Mouse (Mus musculus) heart, postnatal 10 days (tissue): ENCODE measurements around the gene Ppp1r9b. TPM values are rescaled to one million over a fixed set of nuclear protein-coding genes. Genes with fewer than 3 reads are reported as not detected.

Source experiments
- DNase-seq, 2 experiments: peaks; one replicate each; pipeline ENCODE4 v3.0.0; 2021
- intact Hi-C: fragments of 180-260 bp; cut with DNase I; formaldehyde crosslinking; loops from one replicate; pipeline ENCODE4 v1.15.1; 2025
- total RNA-seq, 2 experiments: library from RNA; stranded (reverse); gene quantifications; 2 replicates each; pipeline ENCODE4 v1.2.3; 2021

The Ppp1r9b gene
- total RNA-seq, 2 experiments from 2014 or later, result 51.3 to 58.5 TPM

DNA sequence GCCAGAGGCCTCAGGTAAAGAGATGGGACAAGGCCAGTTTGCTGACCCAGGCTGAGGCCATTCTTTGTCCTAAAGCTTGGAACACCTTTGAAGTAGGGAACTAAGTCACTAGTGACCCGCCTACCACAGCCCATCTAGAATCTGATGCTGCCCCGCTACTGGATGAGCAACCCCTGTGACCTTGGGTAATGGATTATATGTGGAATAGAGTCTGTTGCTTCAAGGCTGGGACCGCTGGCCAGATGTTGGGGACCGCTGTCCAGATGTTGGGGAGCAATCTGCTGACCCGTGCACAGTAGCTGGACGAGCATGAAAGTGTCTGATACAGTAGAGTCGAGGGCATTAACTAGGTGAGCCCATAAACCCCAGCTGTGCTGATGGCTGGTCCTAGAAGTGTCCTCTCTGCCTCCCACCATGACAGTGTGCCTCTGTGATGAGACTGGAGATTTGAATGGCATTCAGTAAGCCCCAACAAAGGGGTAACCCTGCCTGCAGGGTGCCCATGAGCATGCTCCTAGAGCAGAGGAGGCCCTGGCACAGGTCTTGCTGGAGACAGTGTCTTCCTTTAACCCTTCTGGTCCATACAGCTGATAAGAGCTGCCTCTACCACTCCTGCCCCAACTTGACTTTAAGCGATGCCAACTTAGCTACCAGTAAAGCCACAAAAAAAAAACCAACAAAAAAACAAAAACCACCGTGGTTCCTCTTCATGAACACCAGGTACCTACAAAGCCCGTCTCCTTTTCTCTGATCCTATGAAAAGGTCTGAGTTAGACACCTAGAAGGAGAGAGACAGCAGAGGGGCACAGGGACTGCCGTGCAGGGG is 4.3 kb downstream of the Ppp1r9b start:
- DNase-seq, result peak in 1 of 2 experiments; percentile 5
- intact Hi-C loops, result no loop called here

DNA sequence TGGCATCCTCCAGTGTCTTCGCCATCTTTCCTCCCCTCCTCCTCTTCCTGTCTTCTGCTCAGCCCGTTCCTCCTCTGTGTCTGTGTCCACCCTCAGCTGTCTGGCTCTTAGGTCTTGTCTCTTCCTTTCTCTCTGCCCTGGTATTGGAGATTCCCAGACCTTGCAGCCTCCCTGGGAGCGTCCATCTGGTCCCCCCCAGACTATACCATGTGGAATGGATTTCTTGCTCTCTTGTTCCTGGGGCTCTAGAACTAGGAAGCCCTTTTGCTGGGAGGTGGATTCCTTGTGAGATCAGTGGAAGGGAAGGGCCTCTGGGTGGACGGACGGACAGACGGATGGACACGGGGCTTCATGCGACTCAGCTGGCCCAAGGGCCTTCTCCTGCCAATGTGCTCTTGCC is 5.3 kb downstream of the Ppp1r9b start:
- no peak for DNase-seq
- intact Hi-C loops, result no loop called here

DNA sequence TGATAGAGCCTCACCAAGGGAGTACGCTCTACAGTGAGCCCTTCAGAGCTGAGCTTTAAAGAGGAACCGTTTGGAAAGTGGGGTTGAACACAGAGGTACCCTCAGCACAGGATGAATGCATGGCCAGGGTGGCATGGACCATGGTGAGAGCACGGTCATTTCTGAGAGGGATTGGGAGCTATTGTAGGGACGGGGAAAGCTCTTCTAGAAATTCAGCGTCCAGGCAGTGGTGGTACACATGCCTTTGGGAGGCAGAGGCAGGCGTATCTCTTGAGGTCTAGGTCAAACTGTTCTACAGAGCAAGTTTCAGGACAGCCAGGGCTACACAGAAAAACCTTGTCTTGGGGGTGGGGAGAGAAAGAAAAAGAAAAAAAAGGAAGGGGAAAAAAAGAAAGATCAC is 6.1 kb downstream of the Ppp1r9b start:
- intact Hi-C loops, result no loop called here

DNA sequence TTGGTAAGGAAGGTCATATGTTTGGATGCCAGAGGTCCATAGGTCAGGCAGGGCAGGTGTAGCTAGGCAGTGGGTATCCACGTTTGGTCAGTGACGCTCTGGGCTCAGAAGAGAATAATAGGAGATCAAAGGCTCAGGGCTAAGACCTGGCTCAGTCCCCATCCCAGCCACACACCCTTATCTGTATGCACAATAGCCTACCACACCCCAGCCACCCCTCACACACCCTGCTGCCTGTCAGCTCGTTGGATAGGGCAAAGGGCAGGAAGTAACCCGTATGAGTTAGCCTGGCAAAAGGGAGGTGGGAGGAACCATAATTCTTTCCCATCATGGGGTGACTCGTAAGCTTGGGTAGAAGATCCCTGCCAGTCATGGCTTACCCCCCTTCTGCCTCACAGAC is 6.8 kb downstream of the Ppp1r9b start:
- intact Hi-C loops, result no loop called here
- no peak for DNase-seq

More for the DNA sequence above, 6.1 kb downstream of the Ppp1r9b start:
- DNase-seq, result no peak

DNA sequence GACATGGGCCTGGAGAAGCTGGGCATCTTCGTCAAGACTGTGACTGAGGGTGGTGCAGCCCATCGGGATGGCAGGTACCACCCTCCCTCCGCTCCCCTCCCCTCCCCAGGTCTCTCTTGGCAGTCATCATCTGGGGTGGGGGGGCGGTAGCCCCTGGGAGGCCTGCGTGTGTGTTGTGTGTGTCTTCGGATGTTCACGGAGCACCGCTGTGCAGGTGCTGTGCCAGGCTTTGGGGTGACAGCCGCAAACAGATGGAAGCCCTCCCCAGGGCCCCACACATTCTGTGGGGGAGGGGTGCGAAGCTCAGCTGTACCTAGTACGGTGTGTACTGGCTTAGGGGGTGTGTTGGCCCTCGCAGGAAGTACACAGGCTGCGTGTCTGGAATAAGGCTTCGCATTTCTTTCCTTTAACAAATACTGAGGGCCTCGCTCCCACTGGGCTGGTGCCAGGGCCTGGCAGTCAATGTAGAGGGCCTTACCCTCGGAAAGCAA is 7.3 kb downstream of the Ppp1r9b start:
- intact Hi-C loops, result no loop called here
- no peak for DNase-seq

DNA sequence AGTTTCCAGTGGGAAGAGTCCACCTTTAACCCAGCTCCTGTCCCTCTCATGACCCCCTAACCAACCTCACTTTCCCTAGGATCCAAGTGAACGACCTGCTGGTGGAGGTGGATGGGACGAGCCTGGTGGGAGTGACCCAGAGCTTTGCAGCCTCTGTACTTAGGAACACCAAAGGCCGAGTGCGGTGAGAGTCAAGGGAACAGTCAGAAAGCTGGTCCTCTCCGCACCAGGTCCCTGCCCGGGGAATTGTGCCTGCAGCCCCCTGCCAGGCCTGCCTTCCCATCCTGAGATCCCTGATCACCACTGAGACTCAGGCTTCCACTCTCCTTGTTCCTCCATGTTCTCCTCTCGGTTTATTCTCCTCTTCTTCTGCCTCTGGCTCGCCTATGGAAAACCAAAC is 9.3 kb downstream of the Ppp1r9b start:
- intact Hi-C loops, result loop anchor here (2.0 kb wide), 1 partner anchor 61 kb away; no protein-coding TSS in a partner anchor
- DNase-seq, result no peak

DNA sequence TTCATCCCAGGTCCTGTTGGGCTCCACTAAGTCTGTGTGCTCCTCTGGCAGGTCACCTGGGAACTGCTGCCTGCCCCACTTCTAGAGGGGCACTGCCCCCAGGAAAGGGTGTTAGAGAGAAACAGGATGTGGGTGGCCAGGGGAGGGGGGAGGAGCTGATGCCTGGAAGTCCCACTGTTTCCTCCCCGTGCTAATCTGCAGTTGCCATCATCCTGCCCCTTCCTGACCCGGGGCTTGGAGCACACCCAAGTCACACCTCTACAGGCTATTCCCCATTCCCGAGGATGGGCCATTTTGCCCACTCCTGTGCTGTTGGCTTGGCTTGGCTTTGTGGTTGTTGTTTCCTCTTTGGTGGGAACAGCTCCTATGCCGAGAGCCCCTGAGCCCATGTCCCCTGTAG is 9.7 kb downstream of the Ppp1r9b start:
- DNase-seq, result peak in 1 of 2 experiments; percentile 45
- intact Hi-C loops, result loop anchor here (2.0 kb wide), 1 partner anchor 62 kb away; no protein-coding TSS in a partner anchor

DNA sequence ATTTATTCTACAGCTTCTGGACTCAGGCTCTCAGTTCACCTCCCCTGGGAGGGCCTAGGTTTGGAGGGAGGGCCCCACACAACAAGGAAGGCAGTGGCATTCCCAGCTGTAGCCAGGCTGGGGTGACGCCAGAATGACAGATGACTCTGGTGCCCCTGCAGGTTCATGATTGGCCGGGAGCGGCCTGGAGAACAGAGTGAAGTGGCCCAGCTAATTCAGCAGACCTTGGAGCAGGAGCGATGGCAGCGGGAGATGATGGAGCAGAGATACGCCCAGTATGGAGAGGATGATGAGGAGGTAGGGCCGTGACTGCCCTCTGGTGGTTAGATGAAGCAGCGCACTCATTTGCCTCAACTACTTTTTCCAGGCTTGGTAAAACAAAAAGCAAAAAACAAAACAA is 10.2 kb downstream of the Ppp1r9b start:
- intact Hi-C loops, result loop anchor here (1.0 to 2.0 kb wide), 2 partner anchors 22 to 62 kb away; no protein-coding TSS in a partner anchor

DNA sequence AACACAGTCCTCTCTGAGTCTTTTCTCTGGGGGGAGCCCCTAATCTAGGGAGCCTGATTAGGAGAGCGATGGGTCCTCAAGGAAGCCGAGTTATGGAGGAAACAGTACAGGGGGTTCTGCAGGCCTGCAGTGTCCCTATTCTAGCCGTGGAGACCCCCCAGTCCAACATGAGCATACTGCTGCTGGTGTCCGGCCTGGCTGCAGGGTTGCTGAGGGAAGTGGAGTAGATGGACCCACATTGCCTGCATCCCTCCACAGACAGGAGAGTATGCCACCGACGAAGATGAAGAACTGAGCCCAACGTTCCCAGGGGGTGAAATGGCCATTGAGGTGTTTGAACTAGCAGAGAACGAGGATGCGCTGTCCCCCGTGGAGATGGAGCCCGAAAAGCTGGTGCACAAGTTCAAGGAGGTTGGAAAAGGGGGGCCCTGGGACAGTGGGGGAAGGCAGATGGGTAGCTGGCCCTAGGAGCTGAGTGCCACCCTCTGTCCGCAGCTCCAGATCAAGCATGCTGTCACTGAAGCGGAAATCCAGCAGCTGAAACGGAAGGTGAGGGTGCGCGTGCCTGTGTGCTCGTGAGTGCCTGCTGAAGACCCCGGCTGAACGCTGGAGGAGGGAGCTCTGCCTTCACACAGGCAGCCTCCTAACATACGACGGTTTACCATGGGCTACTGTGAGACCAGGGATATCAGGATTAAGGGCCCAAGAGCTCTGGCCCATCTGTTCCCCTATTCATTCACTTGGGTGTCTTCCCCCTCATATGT is 10.9 kb downstream of the Ppp1r9b start:
- intact Hi-C loops, result loop anchor here (1.0 to 2.0 kb wide), 2 partner anchors 22 to 63 kb away; no protein-coding TSS in a partner anchor
- no peak for DNase-seq

More for the DNA sequence above, 10.2 kb downstream of the Ppp1r9b start:
- DNase-seq, result peak; percentile 73 to 80

DNA sequence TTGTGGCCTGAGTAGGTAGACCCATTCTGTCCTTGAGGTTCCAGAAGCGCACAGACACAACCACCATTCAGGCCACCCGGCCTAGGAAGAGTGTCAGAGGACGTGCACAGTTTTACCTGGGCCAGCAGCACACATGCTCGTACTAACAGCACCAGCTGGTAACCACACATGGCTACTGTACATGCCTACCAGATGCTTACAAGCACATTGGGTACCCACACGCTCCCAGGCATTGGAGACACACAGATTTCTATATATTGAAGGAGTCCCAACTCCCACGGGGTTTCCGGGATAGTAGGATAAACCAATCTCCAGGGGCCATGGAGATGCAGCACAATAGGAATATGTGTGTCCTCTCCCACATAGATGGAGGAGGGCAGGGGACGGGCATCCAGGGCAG is 11.9 kb downstream of the Ppp1r9b start:
- intact Hi-C loops, result no loop called here
- DNase-seq, result no peak

DNA sequence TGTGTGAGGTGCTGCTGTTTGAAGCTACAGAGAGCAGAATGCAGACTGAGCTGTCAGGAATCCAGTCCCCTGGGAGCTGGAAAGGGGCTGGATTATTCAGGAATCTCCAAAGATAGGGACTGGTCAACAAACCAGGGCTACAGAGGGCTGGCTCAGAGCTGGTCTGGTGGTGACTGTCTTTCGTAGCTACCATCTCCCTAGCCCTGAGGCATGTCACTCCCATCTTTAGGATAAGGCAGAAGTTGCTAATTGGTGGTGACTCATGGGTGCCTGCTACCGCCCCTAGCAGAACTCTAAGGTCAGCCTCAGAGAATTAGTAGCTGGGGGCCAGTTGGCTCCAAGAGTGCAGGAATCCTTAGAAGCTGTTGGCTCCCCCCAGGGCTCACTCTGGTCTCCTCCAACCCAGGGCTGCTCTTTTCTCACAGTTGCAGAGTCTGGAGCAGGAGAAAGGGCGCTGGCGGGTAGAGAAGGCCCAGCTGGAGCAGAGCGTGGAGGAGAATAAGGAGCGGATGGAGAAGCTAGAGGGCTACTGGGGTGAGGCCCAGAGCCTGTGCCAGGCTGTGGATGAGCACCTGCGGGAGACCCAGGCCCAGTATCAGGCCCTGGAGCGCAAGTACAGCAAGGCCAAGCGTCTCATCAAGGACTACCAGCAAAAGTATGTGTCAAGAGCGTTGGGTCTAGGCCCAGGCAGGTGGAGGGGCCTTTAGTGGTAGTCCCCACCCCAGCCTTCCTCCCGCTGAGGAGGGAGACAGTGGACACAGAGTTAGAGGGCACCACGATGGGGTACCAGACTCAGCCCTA is 13.5 kb downstream of the Ppp1r9b start:
- DNase-seq, result peak; percentile 54 to 64
- intact Hi-C loops, result no loop called here

DNA sequence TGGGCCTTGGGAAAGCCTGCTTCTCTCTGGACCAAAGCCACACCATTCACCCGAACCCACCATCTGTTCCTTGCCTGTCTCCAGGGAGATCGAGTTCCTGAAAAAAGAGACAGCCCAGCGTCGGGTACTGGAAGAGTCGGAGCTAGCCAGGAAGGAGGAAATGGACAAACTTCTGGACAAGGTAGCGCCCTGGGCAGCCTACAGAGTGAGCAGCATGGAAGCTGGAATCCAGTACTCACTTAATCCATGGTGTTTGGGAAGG is 14.0 kb downstream of the Ppp1r9b start:
- intact Hi-C loops, result no loop called here
- no peak for DNase-seq

DNA sequence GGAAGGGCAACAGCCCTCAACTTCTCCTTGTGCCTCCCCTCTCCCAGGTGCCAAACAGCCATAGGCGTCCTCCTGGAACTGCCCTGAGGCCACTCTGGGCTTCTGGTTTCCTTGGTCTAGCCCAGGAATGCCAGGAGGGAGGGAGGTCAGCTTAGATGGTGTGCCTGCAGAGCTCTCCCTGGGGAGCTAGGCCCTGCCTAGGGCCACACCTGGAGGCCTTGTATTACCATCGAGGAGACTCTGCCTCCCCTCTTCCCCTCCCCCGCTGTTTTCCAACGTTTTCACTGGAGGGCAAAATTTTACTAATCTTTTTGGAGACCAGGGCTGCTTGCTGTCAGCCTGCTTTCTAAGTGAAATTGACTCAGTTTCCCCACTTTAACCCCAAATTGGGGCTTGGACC is 15.2 kb downstream of the Ppp1r9b start:
- intact Hi-C loops, result no loop called here
- no peak for DNase-seq

DNA sequence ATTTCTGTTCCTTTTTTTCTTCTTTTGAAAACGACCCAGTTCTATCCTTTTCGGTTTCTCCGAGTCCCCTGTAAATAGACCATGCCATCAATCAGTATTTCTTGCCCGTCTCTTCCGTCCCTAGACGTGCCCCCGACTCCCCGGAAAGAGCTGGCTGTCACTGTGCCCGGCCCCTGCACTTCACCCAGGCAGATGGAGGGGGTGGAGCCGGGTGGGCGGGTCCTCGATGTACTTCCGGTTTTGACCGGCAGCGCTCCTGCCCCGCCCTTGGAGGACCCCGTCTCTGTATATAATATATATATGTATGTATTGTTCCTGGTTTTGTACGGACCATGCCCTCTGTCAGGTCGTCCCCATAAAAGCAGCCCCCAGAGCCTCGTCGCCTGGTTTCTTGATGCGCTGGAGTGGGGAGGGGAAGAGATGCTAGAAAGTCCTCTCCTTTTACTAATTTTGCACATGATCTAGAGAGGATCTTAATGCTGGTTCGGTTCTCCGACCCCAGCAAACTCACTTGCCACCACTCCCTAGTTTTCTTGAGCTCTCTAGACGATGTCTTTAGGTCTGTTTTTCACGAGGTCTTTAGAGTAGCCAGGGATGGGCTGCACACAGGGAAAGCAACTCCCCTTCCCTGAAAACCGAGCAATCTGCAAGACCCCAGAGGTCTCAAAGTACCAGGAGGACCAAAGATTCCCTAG is 15.8 kb downstream of the Ppp1r9b start:
- intact Hi-C loops, result no loop called here
- peak; percentile 85 for DNase-seq

DNA sequence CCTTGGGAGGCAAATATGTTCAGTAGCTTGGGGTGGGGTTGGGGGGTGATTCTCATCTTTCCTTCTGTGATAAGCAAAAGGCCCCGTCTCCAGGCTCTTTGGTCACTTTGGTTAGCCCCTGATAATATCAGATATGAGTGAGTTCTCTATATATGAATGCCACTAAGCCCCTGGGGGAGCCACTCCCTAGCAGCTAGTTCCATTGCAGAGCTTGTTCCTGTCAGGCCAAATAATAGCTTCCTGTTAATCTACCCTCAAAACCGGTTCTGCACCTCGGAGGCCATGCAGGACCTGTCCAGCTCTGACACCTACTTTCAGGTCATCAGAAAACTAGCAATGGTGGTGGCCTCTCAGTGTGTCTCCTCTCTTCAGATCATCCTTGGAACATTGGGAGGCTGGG is 16.6 kb downstream of the Ppp1r9b start:
- DNase-seq, result peak in 1 of 2 experiments; percentile 1
- intact Hi-C loops, result no loop called here

DNA sequence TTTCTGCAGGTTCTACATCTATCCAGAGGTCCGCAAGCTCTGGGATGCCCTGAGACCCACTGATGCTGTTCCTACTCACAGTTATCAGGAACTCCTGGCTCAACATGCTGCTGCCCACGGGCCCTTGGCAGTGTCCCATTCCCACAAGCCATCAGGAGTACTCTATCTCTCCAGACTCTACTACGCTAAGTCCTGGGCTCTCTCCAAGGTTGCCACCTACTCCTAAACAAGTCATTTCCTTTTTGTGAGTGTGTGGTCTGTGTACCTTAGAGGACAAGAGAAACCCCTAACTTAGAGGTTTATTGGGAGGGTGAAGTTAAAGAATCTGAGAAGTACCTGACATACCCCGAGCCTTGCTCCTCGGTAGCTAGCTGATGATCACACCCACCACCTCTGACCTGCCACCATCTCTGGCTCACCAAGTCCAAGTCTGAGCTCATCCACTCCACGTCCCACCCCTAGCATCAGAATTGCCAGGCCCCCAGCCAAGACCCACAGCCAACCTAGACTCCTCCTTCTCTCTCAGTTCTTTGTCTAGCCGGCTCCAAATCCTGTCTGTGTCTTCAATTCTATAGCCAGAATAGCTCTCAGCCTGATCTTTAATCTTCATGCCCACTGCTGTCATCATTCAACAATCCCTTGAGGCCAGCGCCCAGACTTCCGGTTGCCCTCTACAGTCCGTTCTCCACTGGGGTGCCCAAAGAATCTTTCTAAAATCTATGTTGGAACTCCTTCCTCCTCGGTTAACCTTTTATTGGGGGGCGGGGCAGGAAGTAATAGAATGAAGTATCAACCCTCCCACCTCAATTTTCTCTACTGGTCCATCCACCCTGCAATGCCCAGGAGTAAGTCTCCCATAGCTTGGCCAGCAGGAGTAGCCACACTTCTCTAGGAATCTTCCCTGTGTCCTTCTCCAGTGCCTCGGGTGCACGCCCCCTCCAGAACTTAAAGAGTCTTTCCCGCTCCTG is 18.1 kb downstream of the Ppp1r9b start:
- peak; percentile 48 to 70 for DNase-seq
- intact Hi-C loops, result no loop called here

DNA sequence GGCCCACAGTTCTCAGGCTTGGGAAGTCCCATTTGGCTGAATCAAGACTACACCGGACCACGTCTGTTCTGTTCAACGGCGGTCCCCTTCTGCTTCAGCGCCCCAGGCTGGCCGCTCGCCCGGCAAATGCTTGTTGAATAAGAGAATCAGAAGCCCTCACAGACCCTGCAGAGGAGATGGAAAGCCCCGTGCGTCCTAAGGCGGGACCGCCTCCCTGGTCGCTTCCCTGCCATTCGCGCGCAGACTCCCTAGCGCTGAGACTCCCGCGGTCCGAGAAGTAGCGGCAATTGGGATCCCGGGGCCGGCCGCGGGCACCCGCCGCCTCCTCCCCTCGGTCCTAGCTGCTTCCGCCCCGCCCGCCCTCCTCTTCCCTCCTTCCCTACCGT is 18.8 kb downstream of the Ppp1r9b start, which contains the start of gene Samd14:
Gene Samd14, plus strand, starts transcription at position 251 of the 386 bp plus-strand sequence.
- DNase-seq, result peak; percentile 77 to 81
- intact Hi-C loops, result no loop called here

DNA sequence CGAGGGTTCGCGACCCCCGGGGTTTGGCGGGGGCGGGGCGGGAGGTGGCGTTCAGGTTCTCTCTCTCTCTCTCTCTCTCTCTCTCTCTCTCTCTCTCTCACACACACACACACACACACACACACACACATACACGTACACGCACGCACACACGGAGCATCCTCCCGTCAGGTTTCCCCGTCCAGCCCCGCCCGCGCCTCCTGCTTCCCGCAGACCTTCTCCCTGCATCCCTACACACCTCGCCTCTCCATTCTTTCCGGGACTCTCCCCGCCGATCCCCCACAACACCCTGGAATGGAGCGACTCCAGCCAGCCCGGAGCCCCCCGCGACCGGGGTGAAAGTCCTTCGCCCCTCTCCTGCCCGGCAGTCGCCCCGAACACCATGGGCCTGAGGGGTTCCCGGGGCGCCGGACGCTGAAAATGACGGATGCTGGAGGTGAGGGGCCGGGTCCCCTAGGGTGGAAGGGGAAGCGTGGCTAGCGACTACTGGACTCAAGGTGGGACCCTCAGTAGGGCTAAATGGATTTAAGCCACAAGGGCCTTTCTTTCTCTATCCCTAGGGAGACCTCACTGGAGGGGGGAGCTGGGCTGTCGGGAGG is 19.4 kb downstream of the Ppp1r9b start:
- peak in 1 of 2 experiments; percentile 49 for DNase-seq

More for the DNA sequence above, 19.4 kb downstream of the Ppp1r9b start:
- intact Hi-C loops, result no loop called here
